Mouse (Mus musculus) intestine, embryonic 15.5 days (tissue): ENCODE measurements around the gene Iqce. TPM values are rescaled to one million over a fixed set of nuclear protein-coding genes. Genes with fewer than 3 reads are reported as not detected.

ENCODE experiments used
- ATAC-seq: fragments of 200-750 bp; cut with Nextera tagmentation; 2 replicates; pipeline ENCODE4 v1.8.0; 2017; ENCODE audit warnings: moderate TSS enrichment, moderate library complexity
- H3K27ac ChIP-seq: fragments of 300-500 bp; sonication (generic); 2 replicates; pipeline ENCODE4 v1.5.1; 2015; ENCODE audit warnings: mild to moderate bottlenecking, inconsistent platforms
- H3K27me3 ChIP-seq: fragments of 300-500 bp; sonication (generic); replicated peaks from 2 replicates; pipeline ENCODE4 v1.6.1; 2015; ENCODE audit warnings: inconsistent platforms
- H3K36me3 ChIP-seq: fragments of 300-500 bp; sonication (generic); 2 replicates; pipeline ENCODE4 v1.6.1; 2015; ENCODE audit warnings: inconsistent platforms
- H3K4me1 ChIP-seq: fragments of 300-500 bp; sonication (generic); replicated peaks from 2 replicates; pipeline ENCODE4 v1.6.1; 2015; ENCODE audit warnings: inconsistent platforms
- H3K4me2 ChIP-seq: fragments of 300-500 bp; sonication (generic); replicated peaks from 2 replicates; pipeline ENCODE4 v1.6.1; 2015; ENCODE audit warnings: mild to moderate bottlenecking, inconsistent platforms
- H3K4me3 ChIP-seq: fragments of 300-500 bp; sonication (generic); replicated peaks from 2 replicates; pipeline ENCODE4 v1.5.1; 2015; ENCODE audit warnings: inconsistent platforms
- H3K9ac ChIP-seq: fragments of 300-500 bp; sonication (generic); 2 replicates; pipeline ENCODE4 v1.6.1; 2015; ENCODE audit warnings: inconsistent platforms
- H3K9me3 ChIP-seq: fragments of 300-500 bp; sonication (generic); 2 replicates; pipeline ENCODE4 v1.6.1; 2016; ENCODE audit warnings: inconsistent platforms
- WGBS: fragments of 180-500 bp; shearing (Covaris S2); methylation state at CpG from one replicate; pipeline ENCODE4 v1.1.7; 2015; 5-methylcytosine and 5-hydroxymethylcytosine counted together
- polyA plus RNA-seq: library from polyadenylated mRNA; unstranded; fragments of >200 nt; fragmentation: Nextera tagmentation; extraction: Ambion mirVana; gene quantifications from 2 replicates; pipeline ENCODE4 v1.2.1, GENCODE M21; 2015

The Iqce gene
- polyA plus RNA-seq, 1 experiment from 2014 or later = 18.8 TPM

- no peak overlapping the region for H3K4me3 ChIP-seq
- H3K9ac ChIP-seq = no peak overlapping the region
- H3K27ac ChIP-seq = no peak overlapping the region
- WGBS = 86% methylated on average over 11 of the region's 11 CpGs
- no peaks in the 10 kb centered on the region for H3K36me3 ChIP-seq
- no peak for ATAC-seq
- H3K4me2 ChIP-seq = no peak overlapping the region
- no peaks in the 10 kb centered on the region for H3K9me3 ChIP-seq
- H3K27me3 ChIP-seq = peaks cover 9% of the 10 kb centered on the region
- H3K4me1 ChIP-seq = peaks cover 10% of the 10 kb centered on the region
Measured at GRCm38 (mm10) chr5:140731040-140731797, 29.0 kb upstream of the Iqce start.

DNA sequence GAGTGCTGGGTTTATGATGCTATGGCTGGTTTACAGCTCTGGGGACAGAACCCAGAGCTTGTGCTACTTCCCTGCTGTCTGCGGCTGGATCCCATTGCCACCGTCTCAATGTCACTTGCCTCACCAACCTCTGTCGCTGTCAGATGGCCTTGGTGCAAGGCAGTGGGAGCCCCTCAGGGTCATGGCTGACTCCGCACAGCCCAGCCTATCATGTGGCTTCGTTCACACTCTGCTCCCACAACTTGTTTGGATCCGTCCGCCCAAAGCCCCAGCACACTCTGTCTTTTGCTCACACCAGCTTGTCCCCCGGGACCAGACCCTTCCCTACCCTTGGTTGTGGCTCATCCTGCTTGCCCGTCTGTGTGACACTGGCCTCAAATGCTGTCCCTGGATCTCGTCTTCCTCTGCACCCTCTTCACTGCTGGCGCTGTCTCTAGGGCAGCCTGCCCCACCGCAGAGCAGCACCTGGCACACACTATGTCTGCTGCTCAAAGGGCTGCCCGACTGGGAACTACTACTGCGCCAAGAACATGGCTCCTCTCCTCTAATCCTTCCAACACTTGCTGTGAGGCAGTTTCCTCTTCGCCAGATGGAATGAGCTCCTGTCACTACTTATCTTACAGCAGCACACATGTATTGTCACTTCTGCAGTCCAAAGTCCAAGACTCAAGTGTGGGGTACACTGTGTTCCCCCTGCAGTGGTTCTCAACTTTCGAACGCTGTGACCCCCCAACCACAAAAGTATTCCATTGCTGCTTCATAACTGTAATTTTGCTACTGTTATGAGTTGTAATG is 25.0 kb upstream of the Iqce start:
- 82% methylated on average over 17 of the region's 17 CpGs for WGBS
- ATAC-seq = no peak
- H3K4me3 ChIP-seq = no peak overlapping the region
- no peaks in the 10 kb centered on the region for H3K4me1 ChIP-seq
- H3K27ac ChIP-seq = no peak overlapping the region
- no peak overlapping the region for H3K4me2 ChIP-seq
- H3K36me3 ChIP-seq = no peaks in the 10 kb centered on the region
- H3K9ac ChIP-seq = no peak overlapping the region
- no peaks in the 10 kb centered on the region for H3K9me3 ChIP-seq
- H3K27me3 ChIP-seq = no peaks in the 10 kb centered on the region

- WGBS = 80% methylated on average over 7 of the region's 7 CpGs
- H3K4me3 ChIP-seq = no peak overlapping the region
- no peaks in the 10 kb centered on the region for H3K27me3 ChIP-seq
- no peaks in the 10 kb centered on the region for H3K9me3 ChIP-seq
- no peak overlapping the region for H3K9ac ChIP-seq
- H3K4me2 ChIP-seq = no peak overlapping the region
- H3K4me1 ChIP-seq = no peaks in the 10 kb centered on the region
- ATAC-seq = no peak
- no peak overlapping the region for H3K27ac ChIP-seq
- no peaks in the 10 kb centered on the region for H3K36me3 ChIP-seq
Measured at GRCm38 (mm10) chr5:140726062-140726839, 24.1 kb upstream of the Iqce start.

DNA sequence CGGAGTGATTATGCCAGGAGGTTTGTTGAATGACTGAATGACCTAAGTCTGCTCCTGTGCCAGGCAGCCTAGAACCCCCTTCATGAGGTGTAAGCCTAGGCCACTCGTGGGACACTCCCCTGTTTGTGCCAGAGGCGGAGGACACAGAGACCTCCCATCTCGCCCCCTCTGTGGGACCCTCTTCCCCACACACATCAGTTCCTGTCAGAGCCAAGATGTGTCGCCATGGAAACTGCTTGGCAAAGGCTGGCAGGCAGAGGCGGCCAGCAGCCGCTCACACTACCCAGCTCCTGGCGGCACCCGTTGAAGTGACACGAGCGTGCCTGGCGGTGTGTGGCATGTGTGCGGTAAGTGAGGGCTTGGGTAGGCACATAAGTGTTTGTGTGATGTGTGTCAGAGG is 21.6 kb upstream of the Iqce start, which contains the start of gene Amz1:
Gene Amz1, plus strand, starts transcription at position 306 of the 400 bp plus-strand sequence.
- 80% methylated on average over 13 of the region's 13 CpGs for WGBS

DNA sequence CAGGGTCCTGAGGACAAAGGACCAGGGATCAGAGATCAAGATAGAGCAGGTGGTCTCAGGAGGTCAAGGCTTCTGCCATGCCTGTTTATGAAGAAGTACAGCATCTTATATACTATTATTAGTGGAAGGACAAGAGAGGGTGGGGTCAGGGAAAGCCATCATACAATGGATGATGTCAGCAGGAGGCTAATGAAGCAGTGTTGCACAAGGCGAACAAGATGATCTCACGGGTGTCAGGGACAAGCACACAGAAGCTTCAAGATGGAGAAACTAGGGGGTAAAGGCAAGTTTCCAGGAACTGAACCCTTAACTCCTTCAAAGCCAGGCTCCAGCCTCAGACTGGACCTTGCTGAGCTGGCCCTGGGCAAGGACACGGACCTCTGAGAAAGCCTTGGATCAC is 19.9 kb upstream of the Iqce start:
- Histone ChIP-seq H3K36me3 (peaks cover 17% of the 10 kb centered on the region), H3K4me1 (no peaks in the 10 kb centered on the region), H3K9me3 (no peaks in the 10 kb centered on the region), H3K27me3 (no peaks in the 10 kb centered on the region), H3K27ac (no peak overlapping the region), H3K4me3 (no peak overlapping the region), H3K4me2 (no peak overlapping the region), H3K9ac (no peak overlapping the region)
- WGBS = 73% methylated on average over 3 of the region's 3 CpGs
- no peak for ATAC-seq

More for the DNA sequence above, 21.6 kb upstream of the Iqce start, which contains the start of gene Amz1:
- Histone ChIP-seq H3K27ac (no peak within 1 kb of the TSS), H3K4me1 (no peaks in the 10 kb centered on the region), H3K36me3 (peaks cover 2% of the 10 kb centered on the region; the same call in 1 of the 2 replicates), H3K9ac (no peak within 1 kb of the TSS), H3K9me3 (no peaks in the 10 kb centered on the region), H3K4me3 (no peak within 1 kb of the TSS), H3K4me2 (no peak within 1 kb of the TSS), H3K27me3 (no peaks in the 10 kb centered on the region)
- no peak for ATAC-seq

DNA sequence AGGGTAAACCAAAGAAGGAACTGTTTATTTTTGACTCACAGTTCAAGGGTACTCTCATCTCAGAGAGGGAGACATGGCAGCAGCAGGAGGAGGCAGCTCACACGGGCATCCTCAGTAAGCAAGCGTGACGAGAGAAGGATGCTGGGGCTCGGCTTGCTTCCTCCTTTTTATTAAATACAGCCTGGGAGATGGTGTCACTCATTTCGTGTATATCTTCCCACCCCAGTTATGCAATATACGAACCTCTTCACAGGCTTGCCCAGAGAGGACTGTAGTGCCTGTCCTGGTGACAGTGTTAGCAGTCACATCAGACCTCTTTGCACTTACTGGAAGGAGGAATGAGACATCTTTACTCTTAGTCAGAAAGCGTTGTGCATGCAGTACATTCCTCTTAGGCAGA is 18.6 kb upstream of the Iqce start:
- 76% methylated on average over 7 of the region's 7 CpGs for WGBS
- Histone ChIP-seq H3K9ac (no peak overlapping the region), H3K4me1 (no peaks in the 10 kb centered on the region), H3K9me3 (no peaks in the 10 kb centered on the region), H3K27me3 (no peaks in the 10 kb centered on the region), H3K36me3 (peaks cover 29% of the 10 kb centered on the region), H3K4me2 (no peak overlapping the region), H3K4me3 (no peak overlapping the region), H3K27ac (no peak overlapping the region)
- ATAC-seq = no peak

DNA sequence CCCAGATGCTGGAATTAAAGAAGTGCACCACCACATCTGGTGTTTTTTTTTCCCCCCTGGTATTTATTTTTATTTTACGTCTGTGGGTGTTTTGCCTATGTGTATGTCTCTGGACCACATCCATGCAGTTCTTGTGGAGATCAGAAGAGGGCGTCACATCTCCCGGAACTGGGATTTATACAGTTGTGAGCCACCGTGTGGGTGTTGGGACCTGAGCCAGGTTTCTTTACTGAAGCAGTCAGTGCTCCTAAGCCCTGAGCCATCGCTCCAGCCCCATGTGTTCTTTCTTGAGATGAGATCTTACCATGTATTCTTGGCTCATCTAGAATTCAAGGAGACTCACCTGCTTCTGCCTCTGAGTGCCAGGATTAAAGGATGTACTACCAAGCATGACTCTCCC is 8.9 kb upstream of the Iqce start:
- WGBS = 88% methylated on average over 5 of the region's 5 CpGs
- Histone ChIP-seq H3K36me3 (peaks cover 50% of the 10 kb centered on the region), H3K4me3 (no peak overlapping the region), H3K27me3 (no peaks in the 10 kb centered on the region), H3K27ac (no peak overlapping the region), H3K4me1 (no peaks in the 10 kb centered on the region), H3K9ac (no peak overlapping the region), H3K9me3 (no peaks in the 10 kb centered on the region), H3K4me2 (no peak overlapping the region)
- ATAC-seq = no peak

DNA sequence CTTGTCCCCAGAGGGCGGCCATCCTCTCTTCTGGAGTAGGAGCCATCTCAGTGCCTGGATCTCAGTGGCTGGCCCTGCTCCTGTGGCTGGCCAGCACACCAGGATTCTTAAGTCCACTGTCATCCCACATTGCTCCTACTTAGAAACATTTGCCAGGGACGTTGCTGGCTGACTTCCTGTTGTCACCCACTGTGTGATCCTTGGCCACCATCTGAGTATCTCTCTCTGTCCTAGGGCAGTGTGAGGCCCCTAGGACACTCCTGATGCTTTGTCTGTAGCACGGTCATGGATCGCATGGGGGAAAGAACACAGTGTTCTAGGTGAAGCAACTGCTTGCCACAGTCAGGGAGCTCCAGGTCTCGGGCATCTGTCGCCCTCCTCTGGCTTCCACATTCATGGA is 8.1 kb upstream of the Iqce start:
- H3K36me3 ChIP-seq = peaks cover 46% of the 10 kb centered on the region
- no peak for ATAC-seq

GRCm38 (mm10) chr5:140705501-140706171 is 3.5 kb upstream of the Iqce start:
- peak overlapping the region; percentile 58 for H3K4me3 ChIP-seq
- H3K36me3 ChIP-seq = peaks cover 19% of the 10 kb centered on the region; the same call in 1 of the 2 replicates
- H3K4me1 ChIP-seq = peaks cover 22% of the 10 kb centered on the region
- 42% methylated on average over 7 of the region's 7 CpGs for WGBS
- no peaks in the 10 kb centered on the region for H3K27me3 ChIP-seq
- peak overlapping the region; percentile 80 for H3K27ac ChIP-seq
- peak overlapping the region; percentile 81 for H3K4me2 ChIP-seq
- ATAC-seq = no peak
- no peaks in the 10 kb centered on the region for H3K9me3 ChIP-seq
- peak overlapping the region; percentile 74 for H3K9ac ChIP-seq

More for the DNA sequence above, 8.1 kb upstream of the Iqce start:
- H3K9ac ChIP-seq = no peak overlapping the region
- 87% methylated on average over 6 of the region's 6 CpGs for WGBS
- no peaks in the 10 kb centered on the region for H3K27me3 ChIP-seq
- H3K4me3 ChIP-seq = no peak overlapping the region
- no peak overlapping the region for H3K27ac ChIP-seq
- peaks cover 7% of the 10 kb centered on the region for H3K4me1 ChIP-seq
- no peaks in the 10 kb centered on the region for H3K9me3 ChIP-seq
- H3K4me2 ChIP-seq = no peak overlapping the region

- Histone ChIP-seq H3K4me3 (peak within 1 kb of the TSS; percentile 58), H3K9ac (peak within 1 kb of the TSS; percentile 74), H3K36me3 (peaks cover 15% of the 10 kb centered on the region; the same call in 1 of the 2 replicates), H3K27me3 (no peaks in the 10 kb centered on the region), H3K9me3 (no peaks in the 10 kb centered on the region), H3K4me2 (peak within 1 kb of the TSS; percentile 81), H3K4me1 (peaks cover 31% of the 10 kb centered on the region), H3K27ac (peak within 1 kb of the TSS; percentile 91)
- under 1% methylated on average over 69 of the region's 69 CpGs for WGBS
- peak; percentile 91 for ATAC-seq
Measured at GRCm38 (mm10) chr5:140704378-140705251, 2.4 kb upstream of the Iqce start, which contains the start of gene Brat1. TSS of gene Brat1 (plus strand) at chr5:140705011.
